Mouse (Mus musculus) cerebellum, adult 2 months (tissue): ENCODE measurements around the gene Pde6g. TPM values are rescaled to one million over a fixed set of nuclear protein-coding genes. Genes with fewer than 3 reads are reported as not detected.

ENCODE experiments used
- DNase-seq, 2 experiments: peaks; one replicate each; pipeline ENCODE4 v3.0.0; 2021
- H3K27ac ChIP-seq: fragments of 200-500 bp; 2 replicates; pipeline ENCODE4 v1.5.1; 2012; ENCODE audit warnings: low read length, control low read depth, inconsistent platforms; ENCODE audit not compliant: insufficient read depth
- H3K27me3 ChIP-seq: fragments of 200-500 bp; 2 replicates; pipeline ENCODE4 v1.6.1; 2012; ENCODE audit warnings: inconsistent platforms, mild to moderate bottlenecking, low read length, moderate library complexity; ENCODE audit not compliant: control insufficient read depth, insufficient read depth
- H3K4me1 ChIP-seq: fragments of 200-500 bp; 2 replicates; pipeline ENCODE4 v1.6.1; 2011; ENCODE audit warnings: low read length; ENCODE audit not compliant: control insufficient read depth, insufficient read depth
- H3K4me3 ChIP-seq: fragments of 200-500 bp; replicated peaks from 2 replicates; pipeline ENCODE3; 2011; ENCODE audit warnings: mild to moderate bottlenecking, low read depth, low read length, control low read depth; ENCODE audit not compliant: insufficient read depth
- CTCF ChIP-seq: fragments of 200-500 bp; IDR thresholded peaks from 2 replicates; pipeline ENCODE4 v1.5.1; 2011; ENCODE audit warnings: low read depth, mild to moderate bottlenecking, control low read depth, low read length, moderate library complexity, borderline replicate concordance; ENCODE audit not compliant: insufficient read depth
- POLR2A ChIP-seq: fragments of 200-500 bp; IDR thresholded peaks from 2 replicates; pipeline ENCODE4 v1.6.1; 2011; ENCODE audit warnings: low read length, control low read depth, borderline replicate concordance; ENCODE audit not compliant: insufficient read depth
- WGBS: fragments of 180-500 bp; shearing (Covaris S2); methylation state at CpG from one replicate; pipeline ENCODE4 v1.1.7; 2018; 5-methylcytosine and 5-hydroxymethylcytosine counted together
- polyA plus RNA-seq: library from polyadenylated mRNA; depleted of rRNA; stranded (reverse); fragments of >200 nt; gene quantifications from 2 replicates; pipeline ENCODE4 v1.2.3, GENCODE M21; 2012

Gene Pde6g
- polyA plus RNA-seq, 1 experiment = 1.5 TPM

- Histone ChIP-seq H3K27ac (no peak overlapping the region), H3K27me3 (no peaks in the 10 kb centered on the region), H3K4me1 (no peaks in the 10 kb centered on the region; the same call in 1 of the 2 replicates), H3K4me3 (no peak overlapping the region)
- no peak for DNase-seq
- 87% methylated on average over 2 of the region's 2 CpGs for whole genome bisulfite sequencing
- TF ChIP-seq CTCF (no peak), POLR2A (no peak)
Observed at GRCm38 (mm10) chr11:120463536-120463935, 10.2 kb upstream of the Pde6g start.

- WGBS = 59% methylated on average over 6 of the region's 6 CpGs
- Histone ChIP-seq H3K27ac (no peak overlapping the region), H3K4me3 (peak overlapping the region; percentile 94), H3K4me1 (0 out of 2 replicates have a peak, but pooled peaks cover 4% of the 10 kb centered on the region), H3K27me3 (no peaks in the 10 kb centered on the region)
- TF ChIP-seq CTCF = no peak; the same call in 1 of the 2 replicates
- no peak for TF ChIP-seq POLR2A
- no peak for DNase-seq
Observed at GRCm38 (mm10) chr11:120458847-120459597, 5.7 kb upstream of the Pde6g start.

GRCm38 (mm10) chr11:120457772-120458751, 4.8 kb upstream of the Pde6g start, which contains the start of the genes Oxld1 and Ccdc137:
Oxld1 (minus strand) TSS chr11:120458068.
Ccdc137 (plus strand) TSS chr11:120458115.
- H3K4me3 ChIP-seq = peak within 1 kb of the TSS; percentile 94
- DNase-seq = peak; percentile 75 to 82
- TF ChIP-seq POLR2A (peak; percentile 95), CTCF (no peak)
- H3K27ac ChIP-seq = peak within 1 kb of the TSS; percentile 76
- H3K4me1 ChIP-seq = 0 out of 2 replicates have a peak, but pooled peaks cover 4% of the 10 kb centered on the region
- 3% methylated on average over 62 of the region's 62 CpGs for WGBS
- H3K27me3 ChIP-seq = no peaks in the 10 kb centered on the region

GRCm38 (mm10) chr11:120457370-120457769, 4.1 kb upstream of the Pde6g start:
- WGBS = 21% methylated on average over 14 of the region's 14 CpGs
- H3K27me3 ChIP-seq = no peaks in the 10 kb centered on the region
- TF ChIP-seq POLR2A (no peak), CTCF (no peak)

GRCm38 (mm10) chr11:120455413-120455812, 2.1 kb upstream of the Pde6g start:
- Histone ChIP-seq H3K27ac (no peak overlapping the region), H3K4me3 (no peak overlapping the region), H3K27me3 (no peaks in the 10 kb centered on the region), H3K4me1 (0 out of 2 replicates have a peak, but pooled peaks cover 4% of the 10 kb centered on the region)
- TF ChIP-seq CTCF (no peak), POLR2A (no peak)
- 93% methylated on average over 7 of the region's 7 CpGs for WGBS
- DNase-seq = no peak

More at GRCm38 (mm10) chr11:120457370-120457769, 4.1 kb upstream of the Pde6g start:
- Histone ChIP-seq H3K4me1 (0 out of 2 replicates have a peak, but pooled peaks cover 4% of the 10 kb centered on the region), H3K4me3 (peak overlapping the region; percentile 94), H3K27ac (peak overlapping the region; percentile 76)
- no peak for DNase-seq

- TF ChIP-seq CTCF = no peak
- TF ChIP-seq POLR2A = no peak
- no peak overlapping the region for H3K27ac ChIP-seq
Observed at GRCm38 (mm10) chr11:120454965-120455364, 1.7 kb upstream of the Pde6g start.

GRCm38 (mm10) chr11:120452246-120452645, 1.1 kb downstream of the Pde6g start:
- H3K27me3 ChIP-seq = no peaks in the 10 kb centered on the region
- H3K27ac ChIP-seq = no peak overlapping the region
- 0 out of 2 replicates have a peak, but pooled peaks cover 4% of the 10 kb centered on the region for H3K4me1 ChIP-seq
- DNase-seq = no peak
- no peak overlapping the region for H3K4me3 ChIP-seq
- no peak for TF ChIP-seq POLR2A
- TF ChIP-seq CTCF = no peak
- 62% methylated on average over 3 of the region's 3 CpGs for WGBS

More at GRCm38 (mm10) chr11:120454965-120455364, 1.7 kb upstream of the Pde6g start:
- Histone ChIP-seq H3K27me3 (no peaks in the 10 kb centered on the region), H3K4me3 (no peak overlapping the region), H3K4me1 (0 out of 2 replicates have a peak, but pooled peaks cover 4% of the 10 kb centered on the region)
- no peak for DNase-seq
- 90% methylated on average over 4 of the region's 4 CpGs for WGBS
